Mouse (Mus musculus) MEL (cell line): ENCODE results near the gene Thap8. TPM values are rescaled to one million over a fixed set of nuclear protein-coding genes. Genes with fewer than 3 reads are reported as not detected.

Source experiments
- DNase-seq: peaks from one replicate; pipeline ENCODE4 v3.0.0; 2011; ENCODE audit warnings: low read depth, low spot score
- H3K27ac ChIP-seq: 2 replicates; pipeline ENCODE4 v1.5.1; 2012; ENCODE audit warnings: low read depth, mild to moderate bottlenecking, control low read depth, low read length, moderate library complexity; ENCODE audit not compliant: control insufficient read depth
- H3K27me3 ChIP-seq, 2 experiments: fragments of 150-350 bp in 1 of 2; sonication (generic) in 1 of 2; 2 replicates each; pipeline ENCODE4 v1.6.1; 2012; ENCODE audit warnings: low read length in 2 of 2, mild to moderate bottlenecking in 2 of 2, improper control_type of control experiment in 1 of 2, moderate library complexity in 1 of 2; ENCODE audit not compliant: insufficient read depth in 2 of 2, control insufficient read depth in 1 of 2
- H3K36me3 ChIP-seq, 2 experiments: 2 replicates each; pipeline ENCODE4 v1.6.1; 2012 to 2014; ENCODE audit warnings: low read length in 2 of 2, improper control_type of control experiment in 1 of 2, inconsistent platforms in 1 of 2, mild to moderate bottlenecking in 1 of 2; ENCODE audit not compliant: insufficient read depth in 2 of 2, control insufficient read depth in 1 of 2
- H3K4me1 ChIP-seq, 2 experiments: fragments of 150-350 bp in 1 of 2; sonication (generic) in 1 of 2; 2 replicates each; pipeline ENCODE4 v1.6.1; 2012; ENCODE audit warnings: low read length in 2 of 2, improper control_type of control experiment in 1 of 2, mild to moderate bottlenecking in 1 of 2; ENCODE audit not compliant: insufficient read depth in 2 of 2, control insufficient read depth in 1 of 2
- H3K4me3 ChIP-seq, 2 experiments: fragments of 150-350 bp in 1 of 2; sonication (generic) in 1 of 2; 2 replicates each; pipeline ENCODE4 v1.5.1; 2012; ENCODE audit warnings: low read depth in 2 of 2, low read length in 2 of 2, mild to moderate bottlenecking in 2 of 2, moderate library complexity in 2 of 2, control low read depth in 1 of 2, improper control_type of control experiment in 1 of 2; ENCODE audit not compliant: control insufficient read depth in 1 of 2, insufficient read depth in 1 of 2
- H3K79me2 ChIP-seq: 2 replicates; pipeline ENCODE4 v1.6.1; 2012; ENCODE audit warnings: mild to moderate bottlenecking, low read length, moderate library complexity; ENCODE audit not compliant: control insufficient read depth, poor library complexity, insufficient read depth
- H3K9ac ChIP-seq: 2 replicates; pipeline ENCODE4 v1.6.1; 2012; ENCODE audit warnings: low read depth, mild to moderate bottlenecking, control low read depth, low read length, moderate library complexity; ENCODE audit not compliant: control insufficient read depth, poor library complexity, severe bottlenecking
- H3K9me3 ChIP-seq: fragments of 150-350 bp; sonication (generic); replicated peaks from 2 replicates; pipeline ENCODE4 v1.6.1; 2012; ENCODE audit warnings: mild to moderate bottlenecking, low read length, improper control_type of control experiment, moderate library complexity; ENCODE audit not compliant: insufficient read depth
- BHLHE40 ChIP-seq: IDR thresholded peaks from 2 replicates; pipeline ENCODE4 v1.6.1; 2012; ENCODE audit warnings: low read depth, mild to moderate bottlenecking, inconsistent platforms, low read length, improper control_type of control experiment, borderline replicate concordance
- CHD1 ChIP-seq: IDR thresholded peaks from 2 replicates; pipeline ENCODE4 v1.6.1; 2012; ENCODE audit warnings: low read depth, mild to moderate bottlenecking, inconsistent platforms, low read length, improper control_type of control experiment
- CHD2 ChIP-seq: IDR thresholded peaks from 2 replicates; pipeline ENCODE4 v1.6.1; 2011; ENCODE audit warnings: low read length, improper control_type of control experiment
- CTCF ChIP-seq, 3 experiments: IDR thresholded peaks in 2 of 3; conservative IDR thresholded peaks in 1 of 3; 2 replicates each; pipeline ENCODE4 v1.5.1; 2011 to 2012; ENCODE audit warnings: low read length in 3 of 3, low read depth in 2 of 3, mild to moderate bottlenecking in 2 of 3, improper control_type of control experiment in 1 of 3, inconsistent platforms in 1 of 3, mixed read lengths in 1 of 3, moderate library complexity in 1 of 3; ENCODE audit not compliant: control insufficient read depth in 1 of 3, insufficient read depth in 1 of 3, poor library complexity in 1 of 3, severe bottlenecking in 1 of 3
- E2F4 ChIP-seq: IDR thresholded peaks from 2 replicates; pipeline ENCODE4 v1.6.1; 2011; ENCODE audit warnings: low read depth, low read length, improper control_type of control experiment, borderline replicate concordance
- ELF1 ChIP-seq: IDR thresholded peaks from 2 replicates; pipeline ENCODE4 v1.6.1; 2014; ENCODE audit warnings: low read depth, mild to moderate bottlenecking, inconsistent platforms, low read length, improper control_type of control experiment, moderate library complexity
- EP300 ChIP-seq, 2 experiments: IDR thresholded peaks; 2 replicates each; pipeline ENCODE4 v1.6.1; 2011; ENCODE audit warnings: improper control_type of control experiment in 2 of 2, low read length in 2 of 2, low read depth in 1 of 2, mild to moderate bottlenecking in 1 of 2
- ETS1 ChIP-seq: IDR thresholded peaks from 2 replicates; pipeline ENCODE4 v1.6.1; 2012; ENCODE audit warnings: low read depth, mild to moderate bottlenecking, inconsistent platforms, low read length, improper control_type of control experiment, moderate library complexity
- HCFC1 ChIP-seq: IDR thresholded peaks from 2 replicates; pipeline ENCODE4 v1.6.1; 2012; ENCODE audit warnings: low read depth, mild to moderate bottlenecking, inconsistent platforms, low read length, improper control_type of control experiment, moderate library complexity
- KAT2A ChIP-seq: conservative IDR thresholded peaks from 2 replicates; pipeline ENCODE4 v1.6.1; 2012; ENCODE audit warnings: low read depth, low read length, improper control_type of control experiment, inconsistent platforms
- MAFK ChIP-seq: IDR thresholded peaks from 2 replicates; pipeline ENCODE4 v1.6.1; 2011; ENCODE audit warnings: low read depth, mild to moderate bottlenecking, low read length, improper control_type of control experiment, borderline replicate concordance
- MAX ChIP-seq: IDR thresholded peaks from 2 replicates; pipeline ENCODE4 v1.6.1; 2011; ENCODE audit warnings: low read length, improper control_type of control experiment
- MAZ ChIP-seq: IDR thresholded peaks from 2 replicates; pipeline ENCODE4 v1.6.1; 2012; ENCODE audit warnings: low read depth, mild to moderate bottlenecking, inconsistent platforms, low read length, improper control_type of control experiment
- MXI1 ChIP-seq: IDR thresholded peaks from 2 replicates; pipeline ENCODE4 v1.6.1; 2011; ENCODE audit warnings: mild to moderate bottlenecking, low read depth, low read length, improper control_type of control experiment
- MYB ChIP-seq: IDR thresholded peaks from 2 replicates; pipeline ENCODE4 v1.6.1; 2011; ENCODE audit warnings: mild to moderate bottlenecking, low read depth, low read length, improper control_type of control experiment
- MYC ChIP-seq: IDR thresholded peaks from 2 replicates; pipeline ENCODE4 v1.6.1; 2011; ENCODE audit warnings: low read depth, mild to moderate bottlenecking, low read length, improper control_type of control experiment, moderate library complexity
- NELFE ChIP-seq: IDR thresholded peaks from 2 replicates; pipeline ENCODE4 v1.6.1; 2011; ENCODE audit warnings: low read depth, low read length, improper control_type of control experiment
- NRF1 ChIP-seq: IDR thresholded peaks from 2 replicates; pipeline ENCODE4 v1.6.1; 2014; ENCODE audit warnings: low read depth, mild to moderate bottlenecking, inconsistent platforms, low read length, improper control_type of control experiment, moderate library complexity; ENCODE audit not compliant: poor library complexity, insufficient read depth, severe bottlenecking
- POLR2A ChIP-seq, 2 experiments: IDR thresholded peaks; 2 replicates each; pipeline ENCODE4 v1.6.1; 2011 to 2012; ENCODE audit warnings: low read length in 2 of 2, mild to moderate bottlenecking in 2 of 2, control low read depth in 1 of 2, improper control_type of control experiment in 1 of 2, low read depth in 1 of 2, moderate library complexity in 1 of 2; ENCODE audit not compliant: control insufficient read depth in 1 of 2, insufficient read depth in 1 of 2, poor library complexity in 1 of 2
- POLR2AphosphoS2 ChIP-seq: IDR thresholded peaks from 2 replicates; pipeline ENCODE4 v1.6.1; 2011; ENCODE audit warnings: low read length, improper control_type of control experiment
- POLR2AphosphoS5 ChIP-seq: IDR thresholded peaks from 2 replicates; pipeline ENCODE4 v1.6.1; 2012; ENCODE audit warnings: low read depth, borderline replicate concordance, mild to moderate bottlenecking, inconsistent platforms, low read length, moderate library complexity, mixed read lengths
- RCOR1 ChIP-seq: IDR thresholded peaks from 2 replicates; pipeline ENCODE4 v1.6.1; 2012; ENCODE audit warnings: low read depth, mild to moderate bottlenecking, inconsistent platforms, low read length, improper control_type of control experiment
- SIN3A ChIP-seq: IDR thresholded peaks from 2 replicates; pipeline ENCODE4 v1.6.1; 2012; ENCODE audit warnings: low read length, improper control_type of control experiment, inconsistent platforms
- SMC3 ChIP-seq: IDR thresholded peaks from 2 replicates; pipeline ENCODE4 v1.6.1; 2011; ENCODE audit warnings: low read depth, low read length, improper control_type of control experiment
- TAL1 ChIP-seq: IDR thresholded peaks from 2 replicates; pipeline ENCODE4 v1.6.1; 2012; ENCODE audit warnings: mild to moderate bottlenecking, inconsistent platforms, low read length, moderate library complexity, mixed read lengths
- TBP ChIP-seq: IDR thresholded peaks from 2 replicates; pipeline ENCODE4 v1.8.0; 2011; ENCODE audit warnings: low read depth, low read length, improper control_type of control experiment
- TCF12 ChIP-seq: IDR thresholded peaks from 2 replicates; pipeline ENCODE4 v1.6.1; 2014; ENCODE audit warnings: low read depth, mild to moderate bottlenecking, inconsistent platforms, low read length, improper control_type of control experiment, moderate library complexity
- USF1 ChIP-seq: IDR thresholded peaks from 2 replicates; pipeline ENCODE4 v1.6.1; 2014; ENCODE audit warnings: low read depth, mild to moderate bottlenecking, inconsistent platforms, low read length, improper control_type of control experiment, moderate library complexity
- ZC3H11A ChIP-seq: IDR thresholded peaks from 2 replicates; pipeline ENCODE4 v1.6.1; 2012; ENCODE audit warnings: low read depth, mild to moderate bottlenecking, inconsistent platforms, low read length, improper control_type of control experiment
- ZKSCAN1 ChIP-seq: IDR thresholded peaks from 2 replicates; pipeline ENCODE4 v1.6.1; 2012; ENCODE audit warnings: low read depth, mild to moderate bottlenecking, inconsistent platforms, low read length, improper control_type of control experiment, moderate library complexity
- ZMIZ1 ChIP-seq: IDR thresholded peaks from 2 replicates; pipeline ENCODE4 v1.6.1; 2012; ENCODE audit warnings: low read depth, mild to moderate bottlenecking, inconsistent platforms, low read length, improper control_type of control experiment, moderate library complexity
- ZNF384 ChIP-seq: IDR thresholded peaks from 2 replicates; pipeline ENCODE4 v1.6.1; 2012; ENCODE audit warnings: low read depth, mild to moderate bottlenecking, inconsistent platforms, low read length, improper control_type of control experiment
- polyA plus RNA-seq, 2 experiments: library from polyadenylated mRNA; stranded (reverse) in 1 of 2; unstranded in 1 of 2; fragments of >175 nt in 1 of 2; fragments of >200 nt in 1 of 2; gene quantifications; 2 replicates each; pipeline versions ENCODE4 v1.2.1 to v1.2.4; 2012; ENCODE audit warnings: low replicate concordance in 2 of 2, low read depth in 1 of 2; ENCODE audit not compliant: insufficient read length in 2 of 2, insufficient read depth in 1 of 2, missing spikeins in 1 of 2
- total RNA-seq: library from RNA; depleted of rRNA; stranded (reverse); fragments of 300-350 nt; gene quantifications from 2 replicates; pipeline ENCODE4 v1.2.3, GENCODE M21; 2012

Gene Thap8
- total and polyA plus RNA-seq, 3 experiments = 0.46 to 0.73 TPM; not detected in 1

DNA sequence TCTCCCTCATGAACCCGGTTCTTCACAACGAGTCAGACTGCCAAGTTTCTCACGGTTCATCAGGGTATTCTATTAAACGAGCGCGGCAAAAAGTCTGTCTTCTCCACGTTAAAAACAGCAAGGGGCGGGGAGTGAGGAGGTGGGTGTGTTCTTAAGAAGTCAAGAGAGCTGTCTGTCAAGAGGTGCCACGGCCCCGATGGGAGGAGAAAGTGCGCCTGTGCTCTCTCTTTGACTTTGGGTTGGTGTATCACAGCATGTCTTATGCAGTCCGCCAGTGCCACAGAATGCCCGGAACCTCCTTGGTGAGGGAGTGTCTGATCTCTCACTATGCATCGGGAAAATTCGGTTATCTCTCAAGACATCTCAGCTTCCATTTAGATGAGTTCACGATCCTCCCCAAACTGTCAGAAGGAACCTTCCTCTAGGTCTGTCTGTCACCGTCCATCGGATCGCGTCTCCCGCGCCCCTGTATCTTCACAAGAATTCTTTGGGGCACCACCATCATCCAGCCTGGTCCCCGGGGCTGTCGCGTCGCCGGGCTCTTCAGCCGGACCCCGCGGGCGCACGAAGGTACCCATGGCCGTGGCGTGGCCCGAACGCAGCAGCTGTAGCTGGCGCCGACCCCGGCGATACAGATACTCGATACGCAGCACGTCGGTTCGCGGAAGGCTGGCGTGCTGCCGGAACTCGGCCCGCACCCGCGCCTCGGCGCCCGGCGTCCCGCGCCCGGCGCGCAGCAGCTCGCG, 41.8 kb downstream of the Thap8 start, which contains the start of gene E130208F15Rik (continued):
- TF ChIP-seq E2F4 = no peak
- TF ChIP-seq POLR2AphosphoS5 = 0 out of 2 replicates have a peak, but pooled peaks have one; percentile 28
- TF ChIP-seq ZKSCAN1 = no peak

DNA sequence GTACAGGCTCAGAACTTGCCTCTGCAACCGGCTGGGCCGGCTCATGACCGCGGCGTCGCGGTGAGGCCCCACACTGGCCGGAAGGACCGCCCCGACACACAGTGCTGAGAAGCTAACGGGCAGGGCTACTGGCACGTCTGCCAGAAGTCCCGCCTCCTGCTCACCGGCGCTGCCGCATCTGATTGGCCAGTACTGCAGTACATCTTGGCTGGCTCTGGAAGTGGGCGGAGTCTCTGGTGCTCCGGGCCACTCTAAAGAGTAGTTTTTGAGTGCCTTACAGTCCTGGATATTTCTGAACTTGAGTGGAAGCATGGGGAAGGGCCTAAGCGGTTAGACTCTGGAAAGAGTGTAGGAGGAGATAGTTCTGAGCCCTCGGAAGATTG, 42.4 kb downstream of the Thap8 start:
- H3K36me3 ChIP-seq = peaks cover 0 to 10% of the 10 kb centered on the region in 2 experiments; a peak in 2 of 4 replicates
- no peaks in the 10 kb centered on the region for H3K9me3 ChIP-seq
- H3K79me2 ChIP-seq = peaks cover 7% of the 10 kb centered on the region; the same call in 1 of the 2 replicates
- H3K4me1 ChIP-seq = peaks cover 0 to 7% of the 10 kb centered on the region in 2 experiments; a peak in 2 of 4 replicates
- peak overlapping the region; percentile 85 for H3K27ac ChIP-seq
- no peaks in the 10 kb centered on the region; a peak in 1 of 4 replicates for H3K27me3 ChIP-seq
- peak overlapping the region; percentile 89 for H3K9ac ChIP-seq
- TF ChIP-seq RCOR1 (no peak), CHD2 (no peak; the same call in 1 of the 2 replicates), ETS1 (no peak), ZKSCAN1 (no peak), USF1 (peak; percentile 35; the same call in 1 of the 2 replicates), EP300 (IDR thresholded peaks at IDR 0.05; ENCODE audit: low read depth in 1 of 2, low read length in 2 of 2) (no peak), HCFC1 (peak; percentile 86), NELFE (peak; percentile 85), E2F4 (no peak), MAX (peak; percentile 76), MXI1 (peak; percentile 85), TCF12 (peak; percentile 64), MAFK (no peak), BHLHE40 (no peak), ZMIZ1 (peak; percentile 84), MAZ (0 out of 2 replicates have a peak, but pooled peaks have one; percentile 42), CTCF (IDR thresholded peaks at IDR 0.05 in 2 of 3, conservative IDR thresholded peaks at IDR 0.05 in 1 of 3; ENCODE audit: control insufficient read depth in 1 of 3, insufficient read depth in 1 of 3, low read depth in 2 of 3, low read length in 3 of 3, poor library complexity in 1 of 3, severe bottlenecking in 1 of 3) (no peak), POLR2A (IDR thresholded peaks at IDR 0.05; ENCODE audit: control insufficient read depth in 1 of 2, insufficient read depth in 1 of 2, low read depth in 1 of 2, low read length in 2 of 2, poor library complexity in 1 of 2) (peak; percentile 90), ZNF384 (no peak), TBP (peak; percentile 82; the same call in 1 of the 2 replicates), MYC (0 out of 2 replicates have a peak, but pooled peaks have one; percentile 15), POLR2AphosphoS2 (peak; percentile 86), KAT2A (peak; percentile 59), CHD1 (no peak), ZC3H11A (no peak), POLR2AphosphoS5 (no peak), ELF1 (peak; percentile 49; the same call in 1 of the 2 replicates), SMC3 (no peak), TAL1 (no peak), MYB (no peak), SIN3A (peak; percentile 75), NRF1 (peak; percentile 49; the same call in 1 of the 2 replicates)
- peak overlapping the region; percentile 78 to 79 for H3K4me3 ChIP-seq
- peak; percentile 98 for DNase-seq
